Mouse (Mus musculus) bone marrow, adult 2 months (tissue): Measurements from ENCODE around the gene Terf2.

Source experiments
- CTCF ChIP-seq: fragments of 200-500 bp; IDR thresholded peaks from 2 replicates; pipeline ENCODE4 v1.5.1; 2011; ENCODE audit warnings: low read length, control low read depth; ENCODE audit not compliant: control insufficient read depth, insufficient read depth
- POLR2A ChIP-seq: fragments of 200-500 bp; IDR thresholded peaks from 2 replicates; pipeline ENCODE4 v1.6.1; 2011; ENCODE audit warnings: low read depth, mild to moderate bottlenecking, control low read depth, low read length, borderline replicate concordance; ENCODE audit not compliant: control insufficient read depth

DNA sequence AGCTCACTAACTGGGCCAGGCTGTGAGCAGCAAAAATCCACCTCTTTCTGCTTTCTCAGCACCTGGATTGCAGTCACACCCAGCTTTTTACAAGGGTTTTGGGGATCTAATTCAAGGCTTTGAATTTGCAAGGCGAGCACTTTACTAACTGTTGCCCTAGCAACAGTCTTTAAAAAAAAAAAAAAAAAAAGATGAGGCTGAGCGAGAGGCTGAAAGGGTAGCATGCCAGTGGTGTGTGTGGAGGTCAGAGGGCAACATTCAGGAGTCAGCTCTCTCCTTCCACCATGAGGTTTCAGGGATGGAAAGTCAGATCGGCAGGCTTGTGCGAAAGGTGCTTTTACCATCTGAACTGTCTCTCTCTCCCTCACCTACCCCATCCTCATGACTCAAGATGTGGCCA, 16.9 kb upstream of the Terf2 start:
- TF ChIP-seq POLR2A: no peak
- TF ChIP-seq CTCF: no peak
